Mouse (Mus musculus) spleen, postnatal 36 days (tissue): ENCODE data around the gene Dnajb2.
"Not testable (repeated sequence)": the region's sequence is repeated elsewhere in the genome, so short reads cannot be mapped to it uniquely, and the experiment has no call there.

Source experiments
- DNase-seq, 2 experiments: peaks; one replicate each; pipeline ENCODE4 v3.0.0; 2022; ENCODE audit warnings: low spot score in 2 of 2, mixed read lengths in 1 of 2

Dnajb2 gene

GRCm38 (mm10) chr1:75218227-75219001, 17.8 kb upstream of the Dnajb2 start:
- peak; percentile 76 to 78 for DNase-seq

- DNase-seq, result peak; percentile 96 to 97
Measured at GRCm38 (mm10) chr1:75219078-75219477, 17.1 kb upstream of the Dnajb2 start.

- peak; percentile 36 to 41 for DNase-seq
Measured at GRCm38 (mm10) chr1:75219531-75219930, 16.7 kb upstream of the Dnajb2 start, which contains the start of gene Tuba4a. TSS of gene Tuba4a (minus strand) at chr1:75219865.

GRCm38 (mm10) chr1:75221538-75221937, 14.7 kb upstream of the Dnajb2 start:
- no peak for DNase-seq

- DNase-seq, result no peak
Measured at GRCm38 (mm10) chr1:75222926-75223325, 13.3 kb upstream of the Dnajb2 start.

GRCm38 (mm10) chr1:75223532-75223931, 12.7 kb upstream of the Dnajb2 start:
- DNase-seq, result no peak

GRCm38 (mm10) chr1:75225473-75225872, 10.7 kb upstream of the Dnajb2 start:
- DNase-seq, result no peak

- no peak for DNase-seq
Measured at GRCm38 (mm10) chr1:75226138-75226537, 10.1 kb upstream of the Dnajb2 start.

- no peak for DNase-seq
Measured at GRCm38 (mm10) chr1:75227653-75228052, 8.6 kb upstream of the Dnajb2 start.

- DNase-seq, result peak in 1 of 2 experiments; percentile 65
Measured at GRCm38 (mm10) chr1:75229158-75229557, 7.0 kb upstream of the Dnajb2 start.

- no peak for DNase-seq
Measured at GRCm38 (mm10) chr1:75230335-75230994, 5.7 kb upstream of the Dnajb2 start.

- DNase-seq, result no peak
Measured at GRCm38 (mm10) chr1:75231224-75231623, 5.0 kb upstream of the Dnajb2 start.

GRCm38 (mm10) chr1:75231664-75232152, 4.5 kb upstream of the Dnajb2 start, which contains the start of gene A630095N17Rik:
TSS of gene A630095N17Rik (minus strand) at chr1:75232102.
- no peak for DNase-seq

GRCm38 (mm10) chr1:75232489-75232888, 3.7 kb upstream of the Dnajb2 start:
- DNase-seq, result not testable (repeated sequence)

- peak; percentile 78 to 81 for DNase-seq
Measured at GRCm38 (mm10) chr1:75234606-75235005, 1.6 kb upstream of the Dnajb2 start.

GRCm38 (mm10) chr1:75239591-75239990, 3.4 kb downstream of the Dnajb2 start:
- DNase-seq, result no peak

- DNase-seq, result no peak
Measured at GRCm38 (mm10) chr1:75243411-75243810, 7.2 kb downstream of the Dnajb2 start.

GRCm38 (mm10) chr1:75244175-75244826, 8.1 kb downstream of the Dnajb2 start:
- DNase-seq, result no peak

GRCm38 (mm10) chr1:75244836-75245235, 8.6 kb downstream of the Dnajb2 start:
- DNase-seq, result no peak

- no peak for DNase-seq
Measured at GRCm38 (mm10) chr1:75247071-75247930, 11.1 kb downstream of the Dnajb2 start.

GRCm38 (mm10) chr1:75248041-75248772, 12.0 kb downstream of the Dnajb2 start:
- DNase-seq, result no peak
